Mouse (Mus musculus): Measurements from ENCODE around the gene Prkg2.

Prkg2 gene

GRCm38 (mm10) chr5:99036596-99037441 is at the start of gene Prkg2:
TSS of gene Prkg2 (minus strand) at chr5:99037351.
- no peak for DNase-seq (ENCODE audit: low read depth, low spot score)

GRCm38 (mm10) chr5:99083955-99084354 is 46.8 kb upstream of the Prkg2 start:
- no peak for DNase-seq (ENCODE audit: low read depth, low spot score)

- DNase-seq (ENCODE audit: low read depth, low spot score), result no peak
These were observed 41.2 kb upstream of the Prkg2 start for GRCm38 (mm10) chr5:99078375-99078774.

- DNase-seq (ENCODE audit: low read depth, low spot score), result no peak
These were observed 31.2 kb upstream of the Prkg2 start for GRCm38 (mm10) chr5:99068391-99068790.

- no peak for DNase-seq (ENCODE audit: low read depth, low spot score)
These were observed 25.4 kb upstream of the Prkg2 start for GRCm38 (mm10) chr5:99062582-99062981.

- DNase-seq (ENCODE audit: low read depth, low spot score), result no peak
These were observed 1.9 kb upstream of the Prkg2 start for GRCm38 (mm10) chr5:99039021-99039420.

GRCm38 (mm10) chr5:99037442-99037811 is 276 bp upstream of the Prkg2 start:
- DNase-seq (ENCODE audit: low read depth, low spot score), result no peak

GRCm38 (mm10) chr5:99035961-99036360 is 1.2 kb downstream of the Prkg2 start:
- no peak for DNase-seq (ENCODE audit: low read depth, low spot score)

GRCm38 (mm10) chr5:99031551-99032149 is 5.5 kb downstream of the Prkg2 start:
- DNase-seq (ENCODE audit: low read depth, low spot score), result no peak

- DNase-seq (ENCODE audit: low read depth, low spot score), result no peak
These were observed 10.8 kb downstream of the Prkg2 start for GRCm38 (mm10) chr5:99026343-99026742.

- DNase-seq (ENCODE audit: low read depth, low spot score), result no peak
These were observed 17.4 kb downstream of the Prkg2 start for GRCm38 (mm10) chr5:99019709-99020108.

GRCm38 (mm10) chr5:99015140-99015539 is 22.0 kb downstream of the Prkg2 start:
- DNase-seq (ENCODE audit: low read depth, low spot score), result no peak

GRCm38 (mm10) chr5:99010448-99011151 is 26.6 kb downstream of the Prkg2 start:
- DNase-seq (ENCODE audit: low read depth, low spot score), result no peak

GRCm38 (mm10) chr5:98998104-98998503 is 39.0 kb downstream of the Prkg2 start:
- no peak for DNase-seq (ENCODE audit: low read depth, low spot score)

- no peak for DNase-seq (ENCODE audit: low read depth, low spot score)
These were observed 41.4 kb downstream of the Prkg2 start for GRCm38 (mm10) chr5:98995767-98996166.

- DNase-seq (ENCODE audit: low read depth, low spot score), result no peak
These were observed 45.6 kb downstream of the Prkg2 start for GRCm38 (mm10) chr5:98991600-98991999.

- DNase-seq (ENCODE audit: low read depth, low spot score), result no peak
These were observed 49.5 kb downstream of the Prkg2 start for GRCm38 (mm10) chr5:98987634-98988033.

- no peak for DNase-seq (ENCODE audit: low read depth, low spot score)
These were observed 50.0 kb downstream of the Prkg2 start for GRCm38 (mm10) chr5:98987116-98987515.

- no peak for DNase-seq (ENCODE audit: low read depth, low spot score)
These were observed 50.7 kb downstream of the Prkg2 start for GRCm38 (mm10) chr5:98986459-98986858.

- no peak for DNase-seq (ENCODE audit: low read depth, low spot score)
These were observed 51.1 kb downstream of the Prkg2 start for GRCm38 (mm10) chr5:98986011-98986410.

GRCm38 (mm10) chr5:98985077-98985476 is 52.1 kb downstream of the Prkg2 start:
- DNase-seq (ENCODE audit: low read depth, low spot score), result no peak

- DNase-seq (ENCODE audit: low read depth, low spot score), result no peak
These were observed 55.8 kb downstream of the Prkg2 start for GRCm38 (mm10) chr5:98981304-98981703.

GRCm38 (mm10) chr5:98978316-98978715 is 58.8 kb downstream of the Prkg2 start:
- DNase-seq (ENCODE audit: low read depth, low spot score), result no peak
